Mouse (Mus musculus): Measurements from ENCODE around the gene Slc25a24.

Slc25a24 gene

GRCm38 (mm10) chr3:109164088-109164487, 41.1 kb downstream of the Slc25a24 start:
- in situ Hi-C loops (cut with MboI; ENCODE audit: low pct_unique_long_range_greater_than_20kb in 1 of 2, low sequenced_read_pairs in 2 of 2, unreplicated experiment in 1 of 2) = loop anchor here in 1 of 2 experiments (25.0 kb wide), 1 partner anchor 323 kb away; no protein-coding TSS in a partner anchor

GRCm38 (mm10) chr3:109164644-109165043, 41.7 kb downstream of the Slc25a24 start:
- in situ Hi-C loops (cut with MboI; ENCODE audit: low pct_unique_long_range_greater_than_20kb in 1 of 2, low sequenced_read_pairs in 2 of 2, unreplicated experiment in 1 of 2) = loop anchor here in 1 of 2 experiments (25.0 kb wide), 1 partner anchor 323 kb away; no protein-coding TSS in a partner anchor

- in situ Hi-C loops (cut with MboI; ENCODE audit: low pct_unique_long_range_greater_than_20kb in 1 of 2, low sequenced_read_pairs in 2 of 2, unreplicated experiment in 1 of 2) = loop anchor here in 1 of 2 experiments (25.0 kb wide), 1 partner anchor 322 kb away; no protein-coding TSS in a partner anchor
Observed at GRCm38 (mm10) chr3:109165214-109165829, 42.4 kb downstream of the Slc25a24 start.

GRCm38 (mm10) chr3:109169121-109169520, 46.2 kb downstream of the Slc25a24 start:
- in situ Hi-C loops (cut with MboI; ENCODE audit: low pct_unique_long_range_greater_than_20kb in 1 of 2, low sequenced_read_pairs in 2 of 2, unreplicated experiment in 1 of 2) = loop anchor here in 1 of 2 experiments (25.0 kb wide), 1 partner anchor 318 kb away; no protein-coding TSS in a partner anchor

- in situ Hi-C loops (cut with MboI; ENCODE audit: low pct_unique_long_range_greater_than_20kb in 1 of 2, low sequenced_read_pairs in 2 of 2, unreplicated experiment in 1 of 2) = loop anchor here in 1 of 2 experiments (25.0 kb wide), 1 partner anchor 316 kb away; no protein-coding TSS in a partner anchor
Observed at GRCm38 (mm10) chr3:109171070-109171778, 48.3 kb downstream of the Slc25a24 start.

GRCm38 (mm10) chr3:109174394-109174793, 51.4 kb downstream of the Slc25a24 start:
- in situ Hi-C loops (cut with MboI; ENCODE audit: low pct_unique_long_range_greater_than_20kb in 1 of 2, low sequenced_read_pairs in 2 of 2, unreplicated experiment in 1 of 2) = loop anchor here in 1 of 2 experiments (25.0 kb wide), 1 partner anchor 313 kb away; no protein-coding TSS in a partner anchor

GRCm38 (mm10) chr3:109178705-109179104, 55.8 kb downstream of the Slc25a24 start:
- in situ Hi-C loops (cut with MboI; ENCODE audit: low pct_unique_long_range_greater_than_20kb in 1 of 2, low sequenced_read_pairs in 2 of 2, unreplicated experiment in 1 of 2) = no loop called here

- in situ Hi-C loops (cut with MboI; ENCODE audit: low pct_unique_long_range_greater_than_20kb in 1 of 2, low sequenced_read_pairs in 2 of 2, unreplicated experiment in 1 of 2) = no loop called here
Observed at GRCm38 (mm10) chr3:109179528-109180076, 56.7 kb downstream of the Slc25a24 start.

GRCm38 (mm10) chr3:109196166-109196565, 73.2 kb downstream of the Slc25a24 start:
- in situ Hi-C loops (cut with MboI; ENCODE audit: low pct_unique_long_range_greater_than_20kb in 1 of 2, low sequenced_read_pairs in 2 of 2, unreplicated experiment in 1 of 2) = no loop called here

- in situ Hi-C loops (cut with MboI; ENCODE audit: low pct_unique_long_range_greater_than_20kb in 1 of 2, low sequenced_read_pairs in 2 of 2, unreplicated experiment in 1 of 2) = no loop called here
Observed at GRCm38 (mm10) chr3:109199280-109199679, 76.3 kb downstream of the Slc25a24 start.

GRCm38 (mm10) chr3:109212322-109212721, 89.4 kb downstream of the Slc25a24 start:
- in situ Hi-C loops (cut with MboI; ENCODE audit: low pct_unique_long_range_greater_than_20kb in 1 of 2, low sequenced_read_pairs in 2 of 2, unreplicated experiment in 1 of 2) = no loop called here

GRCm38 (mm10) chr3:109216352-109216751, 93.4 kb downstream of the Slc25a24 start:
- in situ Hi-C loops (cut with MboI; ENCODE audit: low pct_unique_long_range_greater_than_20kb in 1 of 2, low sequenced_read_pairs in 2 of 2, unreplicated experiment in 1 of 2) = no loop called here
